Mouse (Mus musculus) kidney, adult 2 months (tissue): ENCODE results near the gene 1600014C10Rik.

Source experiments
- CTCF ChIP-seq: fragments of 200-500 bp; conservative IDR thresholded peaks from 2 replicates; pipeline ENCODE4 v1.5.1; 2011; ENCODE audit warnings: low read depth, mild to moderate bottlenecking, control low read depth, low read length, moderate library complexity, mixed read lengths; ENCODE audit not compliant: insufficient read depth, insufficient read length
- POLR2A ChIP-seq: fragments of 200-500 bp; IDR thresholded peaks from one replicate; pipeline ENCODE4 v1.6.1; 2011; ENCODE audit warnings: low read depth, low read length, control low read depth

DNA sequence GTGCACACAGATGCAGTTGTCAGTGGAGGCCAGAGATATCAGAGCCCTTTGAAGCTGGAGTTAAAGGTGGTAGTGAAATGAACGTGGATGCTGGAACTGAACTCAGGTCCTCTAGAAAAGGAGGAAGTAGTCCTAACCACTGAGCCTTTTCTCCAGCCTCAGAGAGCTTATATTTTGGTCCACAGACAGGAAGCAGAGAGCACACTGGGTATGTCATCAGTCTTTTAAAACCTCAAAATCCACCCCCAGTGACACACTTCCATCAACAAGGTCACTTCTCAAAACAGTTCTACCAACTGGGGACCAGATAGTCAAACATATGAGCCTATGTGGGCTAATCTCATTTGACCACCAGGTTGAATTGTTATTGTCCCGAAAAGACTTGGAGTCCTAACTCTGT, 1.7 kb upstream of the 1600014C10Rik start:
- TF ChIP-seq CTCF, result no peak
- no peak for TF ChIP-seq POLR2A
